Mouse (Mus musculus) heart, embryonic 14.5 days (tissue): Measurements from ENCODE around the gene Fblim1. TPM values are rescaled to one million over a fixed set of nuclear protein-coding genes. Genes with fewer than 3 reads are reported as not detected.

Source experiments
- ATAC-seq: fragments of 200-750 bp; cut with Nextera tagmentation; 2 replicates; pipeline ENCODE4 v1.8.0; 2017; ENCODE audit warnings: low read depth, moderate TSS enrichment; ENCODE audit not compliant: insufficient number of reproducible peaks, insufficient read depth, low FRiP score
- H3K27ac ChIP-seq, 2 experiments: fragments of 200-500 bp in 1 of 2; fragments of 300-500 bp in 1 of 2; sonication (generic) in 1 of 2; replicated peaks in 1 of 2; 2 replicates each; pipeline ENCODE4 v1.5.1; 2012 to 2014; ENCODE audit warnings: low read depth in 2 of 2, low read length in 2 of 2, control low read depth in 1 of 2, mild to moderate bottlenecking in 1 of 2, mixed read lengths in 1 of 2; ENCODE audit not compliant: control insufficient read depth in 1 of 2, insufficient read depth in 1 of 2
- H3K27me3 ChIP-seq: fragments of 300-500 bp; sonication (generic); 2 replicates; pipeline ENCODE4 v1.6.1; 2014; ENCODE audit warnings: mild to moderate bottlenecking, low read length, control low read depth; ENCODE audit not compliant: control insufficient read depth, insufficient read depth
- H3K36me3 ChIP-seq: fragments of 300-500 bp; sonication (generic); 2 replicates; pipeline ENCODE4 v1.6.1; 2014; ENCODE audit warnings: mild to moderate bottlenecking, control low read depth, low read length, mixed read lengths; ENCODE audit not compliant: control insufficient read depth, insufficient read depth
- H3K4me1 ChIP-seq, 2 experiments: fragments of 200-500 bp in 1 of 2; fragments of 300-500 bp in 1 of 2; sonication (generic) in 1 of 2; 2 replicates each; pipeline ENCODE4 v1.6.1; 2012 to 2014; ENCODE audit warnings: low read length in 2 of 2, control low read depth in 1 of 2, mixed read lengths in 1 of 2; ENCODE audit not compliant: control insufficient read depth in 2 of 2, insufficient read depth in 2 of 2
- H3K4me2 ChIP-seq: fragments of 300-500 bp; sonication (generic); 2 replicates; pipeline ENCODE4 v1.6.1; 2014; ENCODE audit warnings: mild to moderate bottlenecking, low read length
- H3K4me3 ChIP-seq, 2 experiments: fragments of 200-500 bp in 1 of 2; fragments of 300-500 bp in 1 of 2; sonication (generic) in 1 of 2; 2 replicates each; pipeline ENCODE4 v1.5.1; 2012 to 2014; ENCODE audit warnings: low read length in 2 of 2, mild to moderate bottlenecking in 2 of 2, control low read depth in 1 of 2, low read depth in 1 of 2, moderate library complexity in 1 of 2; ENCODE audit not compliant: control insufficient read depth in 1 of 2, insufficient read depth in 1 of 2
- H3K9ac ChIP-seq: fragments of 300-500 bp; sonication (generic); 2 replicates; pipeline ENCODE4 v1.6.1; 2014; ENCODE audit warnings: mild to moderate bottlenecking, low read length
- H3K9me3 ChIP-seq: fragments of 300-500 bp; sonication (generic); 2 replicates; pipeline ENCODE4 v1.6.1; 2016; ENCODE audit warnings: low read length, control low read depth; ENCODE audit not compliant: control insufficient read depth
- WGBS: fragments of 180-500 bp; shearing (Covaris S2); extraction: QIAGEN DNeasy Blood & Tissue Kit; methylation state at CpG from one replicate; pipeline ENCODE4 v1.1.7; 2014; 5-methylcytosine and 5-hydroxymethylcytosine counted together
- polyA plus RNA-seq: library from polyadenylated mRNA; unstranded; fragments of >200 nt; fragmentation: Nextera tagmentation; extraction: Ambion mirVana; gene quantifications from 2 replicates; pipeline ENCODE4 v1.2.1, GENCODE M21; 2014

Gene Fblim1
- polyA plus RNA-seq, 1 experiment from 2014 or later = 45.7 TPM

- no peak overlapping the region for H3K27ac ChIP-seq
- H3K27me3 ChIP-seq = no peaks in the 10 kb centered on the region
- H3K9me3 ChIP-seq = no peaks in the 10 kb centered on the region
- H3K4me3 ChIP-seq = no peak overlapping the region
- no peak overlapping the region for H3K4me2 ChIP-seq
- 74% methylated on average over 9 of the region's 9 CpGs for WGBS
- no peak for ATAC-seq
- H3K4me1 ChIP-seq = no peaks in the 10 kb centered on the region
- peaks cover 98% of the 10 kb centered on the region for H3K36me3 ChIP-seq
- no peak overlapping the region for H3K9ac ChIP-seq
Measured at GRCm38 (mm10) chr4:141635991-141636390, 30.1 kb upstream of the Fblim1 start.

- no peak overlapping the region for H3K4me2 ChIP-seq
- H3K27me3 ChIP-seq = no peaks in the 10 kb centered on the region
- peaks cover 100% of the 10 kb centered on the region for H3K36me3 ChIP-seq
- no peak for ATAC-seq
- no peak overlapping the region for H3K27ac ChIP-seq
- peaks cover 0 to 5% of the 10 kb centered on the region in 2 experiments; a peak in 2 of 4 replicates for H3K4me1 ChIP-seq
- H3K9me3 ChIP-seq = no peaks in the 10 kb centered on the region
- 83% methylated on average over 21 of the region's 21 CpGs for WGBS
- no peak overlapping the region for H3K9ac ChIP-seq
- no peak overlapping the region for H3K4me3 ChIP-seq
Measured at GRCm38 (mm10) chr4:141632111-141632873, 26.4 kb upstream of the Fblim1 start.

GRCm38 (mm10) chr4:141631250-141631649 is 25.4 kb upstream of the Fblim1 start:
- Histone ChIP-seq H3K9me3 (no peaks in the 10 kb centered on the region), H3K4me2 (no peak overlapping the region), H3K27ac (no peak overlapping the region), H3K36me3 (peaks cover 99% of the 10 kb centered on the region), H3K4me3 (no peak overlapping the region), H3K9ac (no peak overlapping the region), H3K4me1 (peaks cover 0 to 5% of the 10 kb centered on the region in 2 experiments; a peak in 2 of 4 replicates), H3K27me3 (no peaks in the 10 kb centered on the region)
- no peak for ATAC-seq
- 93% methylated on average over 20 of the region's 20 CpGs for WGBS

GRCm38 (mm10) chr4:141630021-141630420 is 24.1 kb upstream of the Fblim1 start:
- peaks cover 97% of the 10 kb centered on the region for H3K36me3 ChIP-seq
- ATAC-seq = no peak
- H3K27ac ChIP-seq = no peak overlapping the region
- no peaks in the 10 kb centered on the region for H3K27me3 ChIP-seq
- H3K9ac ChIP-seq = no peak overlapping the region
- whole genome bisulfite sequencing = 92% methylated on average over 11 of the region's 11 CpGs
- no peak overlapping the region for H3K4me2 ChIP-seq
- peaks cover 0 to 8% of the 10 kb centered on the region in 2 experiments; a peak in 3 of 4 replicates for H3K4me1 ChIP-seq
- no peak overlapping the region for H3K4me3 ChIP-seq
- no peaks in the 10 kb centered on the region for H3K9me3 ChIP-seq

GRCm38 (mm10) chr4:141628661-141629060 is 22.8 kb upstream of the Fblim1 start:
- Histone ChIP-seq H3K4me3 (no peak overlapping the region), H3K9me3 (no peaks in the 10 kb centered on the region), H3K4me1 (peaks cover 7 to 15% of the 10 kb centered on the region in 2 experiments), H3K4me2 (no peak overlapping the region), H3K27me3 (no peaks in the 10 kb centered on the region), H3K36me3 (peaks cover 83% of the 10 kb centered on the region), H3K27ac (no peak overlapping the region), H3K9ac (no peak overlapping the region)
- ATAC-seq = no peak
- WGBS = 72% methylated on average over 14 of the region's 14 CpGs

- no peak for ATAC-seq
- no peak overlapping the region for H3K4me3 ChIP-seq
- H3K36me3 ChIP-seq = peaks cover 72% of the 10 kb centered on the region
- H3K9ac ChIP-seq = no peak overlapping the region
- H3K27me3 ChIP-seq = no peaks in the 10 kb centered on the region
- no peaks in the 10 kb centered on the region for H3K9me3 ChIP-seq
- WGBS = 59% methylated on average over 5 of the region's 5 CpGs
- H3K27ac ChIP-seq = no peak overlapping the region; a peak in 1 of 4 replicates
- H3K4me2 ChIP-seq = no peak overlapping the region
- H3K4me1 ChIP-seq = peaks cover 14 to 21% of the 10 kb centered on the region in 2 experiments
Measured at GRCm38 (mm10) chr4:141627502-141627901, 21.6 kb upstream of the Fblim1 start.

GRCm38 (mm10) chr4:141625774-141626550 is 20.1 kb upstream of the Fblim1 start:
- no peak for ATAC-seq
- H3K4me1 ChIP-seq = peaks cover 14 to 21% of the 10 kb centered on the region in 2 experiments
- no peaks in the 10 kb centered on the region for H3K9me3 ChIP-seq
- no peaks in the 10 kb centered on the region for H3K27me3 ChIP-seq
- 93% methylated on average over 16 of the region's 16 CpGs for WGBS
- H3K4me2 ChIP-seq = no peak overlapping the region
- H3K27ac ChIP-seq = no peak overlapping the region
- no peak overlapping the region for H3K4me3 ChIP-seq
- no peak overlapping the region for H3K9ac ChIP-seq
- H3K36me3 ChIP-seq = peaks cover 56% of the 10 kb centered on the region
